Mouse (Mus musculus): ENCODE data around the gene Mtss1l. TPM values are rescaled to one million over a fixed set of nuclear protein-coding genes. Genes with fewer than 3 reads are reported as not detected.

Gene Mtss1l
- polyA plus RNA-seq, 1 experiment from 2014 or later: 39.9 TPM

DNA sequence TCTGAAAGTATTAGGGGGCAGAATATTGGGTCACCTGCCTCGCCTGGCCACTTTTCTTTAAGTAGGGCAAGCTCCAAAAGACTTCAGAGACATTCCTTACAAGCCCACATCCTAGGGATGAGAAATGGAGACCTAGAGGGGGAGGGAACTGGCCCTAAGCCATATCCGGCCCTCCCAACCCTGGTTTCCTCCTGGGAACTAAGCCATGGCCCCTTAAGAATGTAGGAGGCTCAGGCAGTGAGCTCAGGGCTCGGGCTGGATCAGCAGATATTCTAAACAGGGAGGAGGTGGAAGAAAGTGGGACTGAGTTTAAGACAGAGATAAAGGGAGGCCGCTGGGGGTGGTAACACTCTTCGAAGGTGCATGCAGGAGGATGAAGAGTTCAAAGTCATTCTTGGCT is 39.9 kb downstream of the Mtss1l start:
- Histone ChIP-seq H3K4me3 (ENCODE audit: low read depth, low read length) (no peak overlapping the region), H3K27ac (ENCODE audit: low read depth) (peak overlapping the region; percentile 16; the same call in 1 of the 2 replicates), H3K27me3 (ENCODE audit: insufficient read depth, low read length) (no peaks in the 10 kb centered on the region), H3K9me3 (ENCODE audit: low read depth, low read length) (no peaks in the 10 kb centered on the region), H3K9ac (no peak overlapping the region), H3K4me2 (no peak overlapping the region), H3K4me1 (ENCODE audit: insufficient read depth) (0 out of 2 replicates have a peak, but pooled peaks cover 2% of the 10 kb centered on the region), H3K36me3 (ENCODE audit: insufficient read depth) (no peaks in the 10 kb centered on the region)
- DNase-seq (peak; percentile 81), ATAC-seq (ENCODE audit: insufficient read depth) (peak; percentile 88)
- 25% methylated on average over 5 of the region's 5 CpGs for WGBS
- no peak for TF ChIP-seq CTCF (IDR thresholded peaks at IDR 0.05; ENCODE audit: low read depth)

GRCm38 (mm10) chr8:110761988-110762387 is 40.7 kb downstream of the Mtss1l start:
- Histone ChIP-seq H3K4me3 (ENCODE audit: low read depth, low read length) (no peak overlapping the region), H3K36me3 (ENCODE audit: insufficient read depth) (no peaks in the 10 kb centered on the region), H3K4me1 (ENCODE audit: insufficient read depth) (0 out of 2 replicates have a peak, but pooled peaks cover 2% of the 10 kb centered on the region), H3K9ac (no peak overlapping the region), H3K27me3 (ENCODE audit: insufficient read depth, low read length) (no peaks in the 10 kb centered on the region), H3K27ac (ENCODE audit: low read depth) (no peak overlapping the region), H3K4me2 (no peak overlapping the region), H3K9me3 (ENCODE audit: low read depth, low read length) (no peaks in the 10 kb centered on the region)
- 45% methylated on average over 6 of the region's 6 CpGs for WGBS
- peak; percentile 40 for DNase-seq
- TF ChIP-seq CTCF (IDR thresholded peaks at IDR 0.05; ENCODE audit: low read depth): peak; percentile 63
- no peak for ATAC-seq (ENCODE audit: insufficient read depth)

GRCm38 (mm10) chr8:110764671-110765070 is 43.4 kb downstream of the Mtss1l start:
- Histone ChIP-seq H3K4me1 (ENCODE audit: insufficient read depth) (0 out of 2 replicates have a peak, but pooled peaks cover 2% of the 10 kb centered on the region), H3K36me3 (ENCODE audit: insufficient read depth) (no peaks in the 10 kb centered on the region), H3K27ac (ENCODE audit: low read depth) (no peak overlapping the region), H3K27me3 (ENCODE audit: insufficient read depth, low read length) (no peaks in the 10 kb centered on the region), H3K9ac (no peak overlapping the region), H3K4me2 (no peak overlapping the region), H3K9me3 (ENCODE audit: low read depth, low read length) (no peaks in the 10 kb centered on the region), H3K4me3 (ENCODE audit: low read depth, low read length) (no peak overlapping the region)
- no peak for TF ChIP-seq CTCF (IDR thresholded peaks at IDR 0.05; ENCODE audit: low read depth)
- ATAC-seq (ENCODE audit: insufficient read depth) (no peak), DNase-seq (no peak)
- 77% methylated on average over 3 of the region's 3 CpGs for WGBS

GRCm38 (mm10) chr8:110767261-110767660 is 46.0 kb downstream of the Mtss1l start:
- WGBS: 80% methylated on average over 6 of the region's 6 CpGs
- no peaks in the 10 kb centered on the region for H3K9me3 ChIP-seq (ENCODE audit: low read depth, low read length)
- no peaks in the 10 kb centered on the region for H3K36me3 ChIP-seq (ENCODE audit: insufficient read depth)
- ATAC-seq (ENCODE audit: insufficient read depth) (no peak), DNase-seq (no peak)
- no peak overlapping the region for H3K9ac ChIP-seq
- no peak overlapping the region for H3K4me3 ChIP-seq (ENCODE audit: low read depth, low read length)
- H3K27ac ChIP-seq (ENCODE audit: low read depth): no peak overlapping the region
- no peak overlapping the region for H3K4me2 ChIP-seq
- no peaks in the 10 kb centered on the region for H3K4me1 ChIP-seq (ENCODE audit: insufficient read depth)
- no peak for TF ChIP-seq CTCF (IDR thresholded peaks at IDR 0.05; ENCODE audit: low read depth)
- H3K27me3 ChIP-seq (ENCODE audit: insufficient read depth, low read length): no peaks in the 10 kb centered on the region

GRCm38 (mm10) chr8:110772452-110772851 is 51.2 kb downstream of the Mtss1l start:
- Histone ChIP-seq H3K4me2 (no peak overlapping the region), H3K9me3 (ENCODE audit: low read depth, low read length) (no peaks in the 10 kb centered on the region), H3K4me1 (ENCODE audit: insufficient read depth) (no peaks in the 10 kb centered on the region), H3K36me3 (ENCODE audit: insufficient read depth) (no peaks in the 10 kb centered on the region), H3K27ac (ENCODE audit: low read depth) (no peak overlapping the region), H3K27me3 (ENCODE audit: insufficient read depth, low read length) (no peaks in the 10 kb centered on the region), H3K4me3 (ENCODE audit: low read depth, low read length) (no peak overlapping the region), H3K9ac (no peak overlapping the region)
- DNase-seq (no peak), ATAC-seq (ENCODE audit: insufficient read depth) (no peak)
- TF ChIP-seq CTCF (IDR thresholded peaks at IDR 0.05; ENCODE audit: low read depth): no peak
- 38% methylated on average over 7 of the region's 7 CpGs for WGBS

- no peaks in the 10 kb centered on the region for H3K9me3 ChIP-seq (ENCODE audit: low read depth, low read length)
- TF ChIP-seq CTCF (IDR thresholded peaks at IDR 0.05; ENCODE audit: low read depth): no peak
- H3K4me1 ChIP-seq (ENCODE audit: insufficient read depth): no peaks in the 10 kb centered on the region
- no peak overlapping the region for H3K9ac ChIP-seq
- peak; percentile 72 for DNase-seq
- H3K36me3 ChIP-seq (ENCODE audit: insufficient read depth): no peaks in the 10 kb centered on the region
- H3K27ac ChIP-seq (ENCODE audit: low read depth): no peak overlapping the region
- 60% methylated on average over 3 of the region's 3 CpGs for WGBS
- no peak for ATAC-seq (ENCODE audit: insufficient read depth)
- H3K27me3 ChIP-seq (ENCODE audit: insufficient read depth, low read length): no peaks in the 10 kb centered on the region
- H3K4me2 ChIP-seq: no peak overlapping the region
- H3K4me3 ChIP-seq (ENCODE audit: low read depth, low read length): no peak overlapping the region
Observed at GRCm38 (mm10) chr8:110774047-110774446, 52.8 kb downstream of the Mtss1l start.

DNA sequence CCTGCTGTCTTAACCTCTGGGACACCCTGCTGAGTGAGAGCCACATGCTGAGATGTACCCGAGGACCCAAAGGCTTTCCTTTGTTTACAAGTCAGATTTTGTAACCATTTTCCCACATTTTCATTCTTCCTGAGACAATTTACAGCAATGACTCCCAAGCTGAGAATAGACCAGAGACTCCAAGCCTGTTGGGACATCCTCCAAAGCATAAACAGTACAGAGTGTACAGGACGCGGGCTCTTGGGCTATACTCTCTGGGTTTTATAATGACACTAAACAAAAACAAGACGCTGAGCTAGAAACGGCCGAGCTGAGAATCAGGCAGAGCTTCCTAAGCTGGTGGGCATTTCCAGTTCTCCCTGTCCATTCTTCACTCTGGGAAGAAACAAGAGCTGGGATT is 53.4 kb downstream of the Mtss1l start:
- no peak for DNase-seq
- WGBS: 80% methylated on average over 6 of the region's 6 CpGs
- no peak overlapping the region for H3K27ac ChIP-seq (ENCODE audit: low read depth)

GRCm38 (mm10) chr8:110775316-110775715 is 54.0 kb downstream of the Mtss1l start:
- Histone ChIP-seq H3K4me2 (no peak overlapping the region), H3K27me3 (ENCODE audit: insufficient read depth, low read length) (no peaks in the 10 kb centered on the region), H3K9me3 (ENCODE audit: low read depth, low read length) (no peaks in the 10 kb centered on the region), H3K4me3 (ENCODE audit: low read depth, low read length) (no peak overlapping the region), H3K36me3 (ENCODE audit: insufficient read depth) (no peaks in the 10 kb centered on the region), H3K4me1 (ENCODE audit: insufficient read depth) (no peaks in the 10 kb centered on the region), H3K27ac (ENCODE audit: low read depth) (no peak overlapping the region), H3K9ac (no peak overlapping the region)
- WGBS: 71% methylated on average over 8 of the region's 8 CpGs
- peak; percentile 62 for TF ChIP-seq CTCF (IDR thresholded peaks at IDR 0.05; ENCODE audit: low read depth)
- DNase-seq (no peak), ATAC-seq (ENCODE audit: insufficient read depth) (no peak)

More for the DNA sequence above, 53.4 kb downstream of the Mtss1l start:
- H3K9ac ChIP-seq: no peak overlapping the region
- no peaks in the 10 kb centered on the region for H3K27me3 ChIP-seq (ENCODE audit: insufficient read depth, low read length)
- H3K4me2 ChIP-seq: no peak overlapping the region
- H3K36me3 ChIP-seq (ENCODE audit: insufficient read depth): no peaks in the 10 kb centered on the region
- no peaks in the 10 kb centered on the region for H3K4me1 ChIP-seq (ENCODE audit: insufficient read depth)
- no peaks in the 10 kb centered on the region for H3K9me3 ChIP-seq (ENCODE audit: low read depth, low read length)
- no peak for ATAC-seq (ENCODE audit: insufficient read depth)
- no peak for TF ChIP-seq CTCF (IDR thresholded peaks at IDR 0.05; ENCODE audit: low read depth)
- no peak overlapping the region for H3K4me3 ChIP-seq (ENCODE audit: low read depth, low read length)

Measured in lung, embryonic 14.5 days (tissue).